Mouse (Mus musculus) G1E (cell line): Measurements from ENCODE around the gene Ntm.

ENCODE experiments used
- CTCF ChIP-seq: IDR thresholded peaks from 2 replicates; pipeline ENCODE4 v1.5.1; 2012; ENCODE audit warnings: low read depth, low read length, inconsistent platforms, mixed read lengths
- GATA1 ChIP-seq: IDR thresholded peaks from 2 replicates; pipeline ENCODE4 v1.6.1; 2012; ENCODE audit warnings: borderline replicate concordance, low read length, inconsistent platforms, mixed read lengths
- GATA2 ChIP-seq: IDR thresholded peaks from 2 replicates; pipeline ENCODE4 v1.6.1; 2012; ENCODE audit warnings: low read depth, low read length, inconsistent platforms, borderline replicate concordance
- TAL1 ChIP-seq: conservative IDR thresholded peaks from 2 replicates; pipeline ENCODE4 v1.6.1; 2012; ENCODE audit warnings: low read depth, low read length, inconsistent platforms, mixed read lengths

DNA sequence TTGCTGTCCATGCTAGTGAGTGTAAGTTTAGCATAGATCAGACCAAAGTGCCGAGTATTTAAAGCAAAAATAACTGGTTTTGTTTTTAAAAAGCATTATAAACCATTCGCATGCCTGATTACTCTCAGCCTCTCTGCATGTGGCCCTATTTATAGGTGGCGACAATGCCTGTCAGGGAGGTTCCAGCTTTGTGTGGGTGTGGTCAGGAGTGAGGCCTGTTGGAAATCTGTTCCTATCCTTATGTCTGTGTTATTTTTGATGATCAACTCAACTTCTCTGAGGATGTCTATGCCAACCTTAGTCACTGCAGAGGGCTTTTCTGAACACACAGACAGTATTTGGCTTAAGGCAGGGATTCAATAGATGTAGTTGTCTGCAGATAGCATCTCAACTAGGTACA, 78.9 kb downstream of the Ntm start:
- TF ChIP-seq GATA2 (no peak), CTCF (no peak), GATA1 (no peak), TAL1 (no peak)
